Mouse (Mus musculus): ENCODE measurements at regions not wholly inside any gene's neighbourhood (a gene's known extent, or its start where the extent isn't known, plus 50 kb on each side); places are given as distances from the start of the nearest gene placed in this dataset.

DNA sequence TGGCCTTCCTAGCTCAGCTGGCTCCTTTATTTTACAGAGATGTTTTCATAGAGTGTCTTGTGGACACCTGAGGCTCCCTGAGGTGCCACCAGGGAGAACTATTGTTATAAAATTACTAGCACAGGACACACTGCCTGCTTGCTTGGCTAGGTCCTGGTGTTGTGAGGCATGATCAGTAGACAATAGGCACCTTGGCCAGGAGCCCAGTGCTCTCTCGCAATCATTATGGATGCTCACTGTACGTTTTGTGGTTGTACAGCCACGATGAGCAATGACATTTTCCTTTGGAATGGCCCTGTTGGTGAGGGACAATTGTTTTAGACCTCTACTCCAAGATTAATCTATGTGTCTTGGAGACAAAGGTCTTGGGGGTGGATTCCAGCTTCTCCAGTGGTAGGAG is 83.3 kb upstream of the Id2 start:
- 88% methylated on average over 3 of the region's 3 CpGs for WGBS
- no peak for DNase-seq (ENCODE audit: extremely low spot score, low spot score)
- no peaks in the 10 kb centered on the region for H3K27me3 ChIP-seq (ENCODE audit: poor library complexity, severe bottlenecking)

DNA sequence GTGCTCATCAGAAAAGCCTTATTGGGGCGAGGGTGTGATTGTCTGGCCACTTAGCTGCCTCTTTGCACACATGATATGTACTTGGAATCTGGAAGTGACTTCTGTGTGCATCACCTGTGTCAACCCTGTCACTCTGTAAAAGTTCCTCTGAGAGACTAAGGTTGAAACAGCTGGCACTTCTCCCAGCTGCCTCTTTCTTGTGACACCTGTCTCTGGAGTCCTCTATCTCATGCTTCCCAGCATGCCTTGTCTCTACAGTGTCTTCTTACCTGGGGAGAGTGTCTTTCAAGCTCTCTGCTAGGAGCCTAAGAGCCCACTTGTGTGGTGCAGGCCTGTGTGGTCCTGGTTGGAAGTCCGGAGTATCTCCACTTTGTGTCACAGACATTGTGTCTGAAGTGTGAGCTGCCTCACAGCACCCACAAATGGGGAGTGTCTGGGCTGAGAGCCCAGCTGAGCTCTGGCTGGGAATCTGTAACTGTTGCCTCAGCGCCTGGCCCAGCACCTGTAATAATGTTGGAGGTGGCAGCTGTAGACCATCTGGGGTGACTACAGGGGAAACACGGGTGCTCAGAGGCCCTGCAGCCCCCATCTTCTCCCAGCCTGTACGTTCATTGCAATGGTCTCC is 81.7 kb upstream of the Id2 start:
- H3K36me3 ChIP-seq (replicated peaks), result no peaks in the 10 kb centered on the region
- no peak overlapping the region for H3K4me3 ChIP-seq
- no peak overlapping the region for H3K27ac ChIP-seq
- no peaks in the 10 kb centered on the region for H3K27me3 ChIP-seq (ENCODE audit: poor library complexity, severe bottlenecking)
- no peaks in the 10 kb centered on the region for H3K9me3 ChIP-seq
- no peak for DNase-seq (ENCODE audit: extremely low spot score, low spot score)
- H3K4me1 ChIP-seq, result 0 out of 2 replicates have a peak, but pooled peaks cover 5% of the 10 kb centered on the region
- WGBS, result 90% methylated on average over 5 of the region's 5 CpGs

More for the DNA sequence above, 83.3 kb upstream of the Id2 start:
- no peaks in the 10 kb centered on the region for H3K36me3 ChIP-seq (replicated peaks)
- 0 out of 2 replicates have a peak, but pooled peaks cover 5% of the 10 kb centered on the region for H3K4me1 ChIP-seq
- H3K4me3 ChIP-seq, result no peak overlapping the region
- H3K27ac ChIP-seq, result no peak overlapping the region
- no peaks in the 10 kb centered on the region for H3K9me3 ChIP-seq

DNA sequence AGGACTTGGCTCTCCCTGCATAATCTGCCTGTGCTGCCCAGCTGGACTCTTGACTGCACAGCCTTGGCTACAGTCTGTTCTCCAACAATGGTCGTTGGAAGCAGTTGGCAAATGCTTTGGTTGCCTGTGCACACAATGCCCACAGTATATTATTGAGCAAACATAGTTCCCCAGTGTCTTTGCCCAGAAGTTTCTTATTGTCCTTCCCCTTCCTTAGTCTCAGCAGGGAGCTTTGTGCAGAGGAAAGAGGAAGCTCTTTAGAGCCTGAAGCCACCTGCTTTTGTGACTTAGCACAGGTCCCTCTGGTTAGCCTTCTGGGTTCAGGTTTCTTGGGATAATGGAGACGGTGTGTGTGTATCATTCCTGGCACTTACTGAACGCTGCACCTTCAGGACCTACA is 80.9 kb upstream of the Id2 start:
- H3K9me3 ChIP-seq, result no peaks in the 10 kb centered on the region
- no peak overlapping the region for H3K27ac ChIP-seq
- no peak for DNase-seq (ENCODE audit: extremely low spot score, low spot score)
- H3K36me3 ChIP-seq (replicated peaks), result no peaks in the 10 kb centered on the region
- peaks cover 9% of the 10 kb centered on the region; the same call in 1 of the 2 replicates for H3K4me1 ChIP-seq
- H3K4me3 ChIP-seq, result no peak overlapping the region
- WGBS, result 76% methylated on average over 3 of the region's 3 CpGs
- H3K27me3 ChIP-seq (ENCODE audit: poor library complexity, severe bottlenecking), result no peaks in the 10 kb centered on the region

DNA sequence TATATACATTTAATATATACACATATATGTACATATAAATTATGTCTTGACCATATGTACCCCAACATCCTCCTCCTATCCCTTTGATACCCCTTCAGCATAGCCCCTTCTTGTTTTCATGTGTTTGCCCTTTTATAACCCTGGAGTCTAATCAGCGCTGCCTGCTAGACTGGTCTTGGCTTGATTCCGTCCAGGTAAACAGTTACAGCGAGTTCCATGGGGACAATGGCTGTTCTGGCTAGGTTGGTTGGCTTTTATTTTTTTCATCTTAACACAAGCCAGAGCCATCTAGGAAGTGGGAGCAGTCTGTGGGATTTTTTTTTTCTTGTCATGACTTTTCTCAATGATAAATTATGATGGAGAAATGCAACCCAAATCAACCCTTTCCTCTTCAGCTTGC is 79.6 kb upstream of the Id2 start:
- Histone ChIP-seq H3K27me3 (ENCODE audit: poor library complexity, severe bottlenecking) (no peaks in the 10 kb centered on the region), H3K4me1 (peaks cover 11% of the 10 kb centered on the region; the same call in 1 of the 2 replicates), H3K27ac (no peak overlapping the region), H3K36me3 (replicated peaks) (no peaks in the 10 kb centered on the region), H3K4me3 (no peak overlapping the region), H3K9me3 (no peaks in the 10 kb centered on the region)
- DNase-seq (ENCODE audit: extremely low spot score, low spot score), result no peak
- WGBS, result 92% methylated on average over 3 of the region's 3 CpGs

DNA sequence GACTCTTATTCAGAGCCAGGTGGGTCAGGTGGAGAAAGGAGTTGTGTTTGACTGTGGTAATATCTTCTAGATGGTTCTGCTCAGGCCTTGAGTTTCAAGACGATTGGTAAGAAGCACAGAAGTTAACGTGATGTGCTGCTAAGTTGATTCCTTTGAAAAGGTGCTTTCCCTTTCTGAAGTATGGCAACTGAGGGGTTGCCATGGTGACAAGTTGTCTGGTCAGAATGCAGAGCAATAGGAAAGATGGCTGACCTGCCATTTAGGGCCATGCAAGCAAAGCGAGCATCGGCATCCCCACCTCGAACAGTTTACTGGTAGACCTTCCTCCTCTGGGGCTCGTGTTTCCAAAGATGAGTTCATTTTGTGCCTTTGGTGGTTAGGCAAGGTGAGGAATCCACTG is 76.1 kb upstream of the Id2 start:
- Histone ChIP-seq H3K4me1 (peaks cover 11% of the 10 kb centered on the region; the same call in 1 of the 2 replicates), H3K27me3 (ENCODE audit: poor library complexity, severe bottlenecking) (no peaks in the 10 kb centered on the region), H3K36me3 (replicated peaks) (no peaks in the 10 kb centered on the region), H3K27ac (no peak overlapping the region), H3K9me3 (no peaks in the 10 kb centered on the region), H3K4me3 (no peak overlapping the region)
- no peak for DNase-seq (ENCODE audit: extremely low spot score, low spot score)
- 88% methylated on average over 6 of the region's 6 CpGs for WGBS

DNA sequence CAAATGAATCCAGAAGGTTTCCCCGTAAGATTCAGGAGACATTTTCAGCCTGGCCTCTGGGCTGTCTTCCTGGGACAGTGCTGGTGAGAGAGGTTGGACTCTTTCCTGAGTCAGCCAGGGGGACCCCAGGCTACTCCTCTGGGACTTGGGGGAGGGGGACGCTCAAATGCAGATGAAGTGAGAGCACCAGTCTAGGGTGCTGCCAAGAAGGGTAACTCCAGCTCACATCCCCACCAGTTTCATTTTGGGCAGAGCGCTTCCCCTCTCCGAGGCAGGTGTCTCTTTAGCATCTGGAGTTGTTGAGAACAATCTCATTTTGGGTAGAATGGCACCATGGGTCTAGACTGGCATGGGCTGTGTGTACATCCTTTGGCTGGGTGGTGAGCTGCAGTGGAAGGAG is 75.5 kb upstream of the Id2 start:
- Histone ChIP-seq H3K4me3 (no peak overlapping the region), H3K4me1 (peaks cover 11% of the 10 kb centered on the region), H3K9me3 (no peaks in the 10 kb centered on the region), H3K27ac (no peak overlapping the region), H3K27me3 (ENCODE audit: poor library complexity, severe bottlenecking) (no peaks in the 10 kb centered on the region), H3K36me3 (replicated peaks) (no peaks in the 10 kb centered on the region)
- WGBS, result 88% methylated on average over 4 of the region's 4 CpGs
- DNase-seq (ENCODE audit: extremely low spot score, low spot score), result no peak

DNA sequence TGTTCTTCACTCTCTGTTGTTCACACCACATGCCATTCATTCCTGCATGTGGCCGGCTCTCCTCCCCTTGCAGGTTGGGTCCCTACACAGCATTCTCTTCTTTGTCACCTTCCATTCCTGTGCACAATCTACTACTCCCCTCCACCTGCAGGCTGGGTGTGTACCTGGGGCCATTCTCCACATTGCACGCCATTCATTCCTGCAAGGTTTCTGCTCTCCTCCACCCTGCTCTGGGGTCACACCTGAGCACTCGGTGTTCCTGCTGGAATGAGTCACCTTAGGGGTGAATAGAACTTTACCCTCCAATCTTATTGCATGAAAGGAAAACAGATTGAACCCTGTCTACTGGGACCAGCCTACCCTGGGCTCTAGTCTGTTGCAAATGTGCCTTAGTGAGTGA is 72.7 kb upstream of the Id2 start:
- no peaks in the 10 kb centered on the region for H3K9me3 ChIP-seq
- H3K4me3 ChIP-seq, result no peak overlapping the region
- no peaks in the 10 kb centered on the region for H3K36me3 ChIP-seq (replicated peaks)
- H3K27ac ChIP-seq, result no peak overlapping the region
- no peaks in the 10 kb centered on the region; the same call in 1 of the 2 replicates for H3K27me3 ChIP-seq (ENCODE audit: poor library complexity, severe bottlenecking)
- WGBS, result 87% methylated on average over 3 of the region's 3 CpGs
- DNase-seq (ENCODE audit: extremely low spot score, low spot score), result no peak
- H3K4me1 ChIP-seq, result peaks cover 35% of the 10 kb centered on the region

DNA sequence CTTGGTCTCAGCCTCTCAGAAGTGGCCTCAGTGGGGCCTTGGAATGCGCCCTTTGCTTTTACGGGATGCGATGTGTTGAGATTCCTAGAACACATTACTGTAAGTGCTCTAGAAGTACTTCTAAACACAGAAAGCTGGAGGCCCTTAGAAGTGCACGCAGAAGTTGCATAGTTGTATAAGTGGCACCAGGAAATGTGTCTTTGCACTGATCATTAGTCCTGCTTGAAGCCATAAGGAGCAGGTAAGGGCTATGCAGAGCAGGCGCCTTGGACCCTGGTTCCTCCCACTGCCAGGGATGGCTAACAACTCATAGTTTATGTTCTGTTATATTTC is 71.2 kb upstream of the Id2 start:
- Histone ChIP-seq H3K9me3 (no peaks in the 10 kb centered on the region), H3K4me1 (peaks cover 48% of the 10 kb centered on the region), H3K27me3 (ENCODE audit: poor library complexity, severe bottlenecking) (no peaks in the 10 kb centered on the region; the same call in 1 of the 2 replicates), H3K4me3 (no peak overlapping the region), H3K36me3 (replicated peaks) (no peaks in the 10 kb centered on the region), H3K27ac (no peak overlapping the region)
- no peak for DNase-seq (ENCODE audit: extremely low spot score, low spot score)
- WGBS, result 94% methylated on average over 5 of the region's 5 CpGs

DNA sequence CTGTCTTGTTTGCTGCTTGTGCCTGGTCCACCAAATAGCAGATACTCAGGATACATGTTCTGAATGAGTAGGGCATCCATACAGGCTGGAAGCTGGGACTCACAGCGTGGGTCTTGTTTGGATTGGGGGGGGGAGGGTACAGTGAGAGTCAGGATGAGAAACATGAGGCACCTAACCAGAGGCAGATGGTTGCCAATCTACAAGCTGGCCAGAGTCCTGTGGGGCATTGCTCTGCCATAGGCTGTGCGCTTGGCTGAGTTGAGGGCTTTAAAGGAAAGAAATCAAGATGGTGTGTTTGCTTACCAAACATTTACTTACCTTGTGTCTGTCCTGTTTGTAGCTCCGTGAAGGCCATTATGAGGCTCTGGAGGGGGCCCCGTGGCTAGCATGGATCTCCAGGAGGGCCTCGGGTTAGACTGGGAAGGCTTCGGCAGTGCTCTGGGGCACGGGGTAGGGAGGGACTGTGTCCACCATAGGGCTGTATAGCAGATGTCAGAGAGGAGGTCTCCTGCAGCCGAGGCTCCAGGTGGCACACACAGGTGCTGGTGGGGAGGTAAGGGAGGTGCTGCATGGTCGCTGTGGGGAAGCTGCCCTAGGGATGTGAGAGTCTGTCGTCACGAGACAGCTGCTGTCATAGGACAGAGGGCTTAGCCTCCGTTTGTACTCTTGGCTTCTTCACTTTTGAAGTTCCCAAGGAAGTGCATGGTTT is 70.7 kb upstream of the Id2 start:
- H3K4me1 ChIP-seq, result peaks cover 48% of the 10 kb centered on the region
- no peaks in the 10 kb centered on the region for H3K36me3 ChIP-seq (replicated peaks)
- 74% methylated on average over 12 of the region's 12 CpGs for WGBS
- H3K27me3 ChIP-seq (ENCODE audit: poor library complexity, severe bottlenecking), result no peaks in the 10 kb centered on the region; the same call in 1 of the 2 replicates
- H3K9me3 ChIP-seq, result no peaks in the 10 kb centered on the region
- H3K4me3 ChIP-seq, result no peak overlapping the region
- no peak overlapping the region for H3K27ac ChIP-seq
- no peak for DNase-seq (ENCODE audit: extremely low spot score, low spot score)

DNA sequence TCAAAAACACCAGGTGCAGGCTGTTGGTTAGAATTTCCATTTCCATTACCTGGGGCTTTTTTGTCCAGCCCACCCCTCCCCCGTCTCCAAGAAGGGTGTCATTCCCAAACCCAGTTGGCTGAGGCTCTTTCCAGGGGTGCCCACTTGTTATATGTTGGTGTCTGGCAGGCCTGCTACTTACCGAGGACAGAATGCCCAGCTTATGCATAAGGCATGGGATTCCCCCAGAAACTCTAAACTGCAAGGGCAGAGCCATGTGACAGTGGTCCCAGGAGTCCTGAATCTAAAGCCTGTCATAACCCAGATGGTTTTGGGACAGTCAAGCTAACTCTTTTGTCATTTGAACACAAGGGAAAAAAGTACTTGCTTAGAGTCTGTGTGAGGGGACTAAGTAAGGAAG is 69.6 kb upstream of the Id2 start:
- H3K27me3 ChIP-seq (ENCODE audit: poor library complexity, severe bottlenecking), result no peaks in the 10 kb centered on the region; the same call in 1 of the 2 replicates
- no peak overlapping the region for H3K4me3 ChIP-seq
- 72% methylated on average over 2 of the region's 2 CpGs for WGBS
- H3K27ac ChIP-seq, result no peak overlapping the region
- DNase-seq (ENCODE audit: extremely low spot score, low spot score), result no peak
- H3K9me3 ChIP-seq, result no peaks in the 10 kb centered on the region
- H3K36me3 ChIP-seq (replicated peaks), result no peaks in the 10 kb centered on the region
- H3K4me1 ChIP-seq, result peaks cover 59% of the 10 kb centered on the region

DNA sequence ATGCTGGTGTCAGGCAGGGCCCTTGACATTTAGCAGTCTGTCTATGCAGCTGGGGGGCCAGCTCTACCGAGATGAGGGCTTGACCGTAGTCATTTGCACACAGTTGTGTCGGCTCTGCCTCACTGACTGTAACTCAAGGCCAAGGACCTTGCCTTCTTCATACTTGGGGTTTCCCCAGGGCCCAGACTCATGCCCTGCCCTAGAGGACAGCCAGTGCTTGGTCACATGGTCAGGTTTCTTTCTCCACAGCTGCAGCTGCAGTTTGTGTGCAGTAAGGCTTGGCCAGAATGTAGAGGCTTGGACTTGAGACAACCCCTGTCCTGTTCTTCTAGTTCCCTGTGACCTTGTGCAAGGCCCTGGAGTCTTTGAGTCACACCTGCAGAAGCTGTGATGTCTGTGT is 68.7 kb upstream of the Id2 start:
- Histone ChIP-seq H3K9me3 (no peaks in the 10 kb centered on the region), H3K27me3 (ENCODE audit: poor library complexity, severe bottlenecking) (no peaks in the 10 kb centered on the region; the same call in 1 of the 2 replicates), H3K4me3 (no peak overlapping the region), H3K4me1 (peaks cover 68% of the 10 kb centered on the region), H3K36me3 (replicated peaks) (no peaks in the 10 kb centered on the region), H3K27ac (peak overlapping the region; percentile 15)
- no peak for DNase-seq (ENCODE audit: extremely low spot score, low spot score)
- WGBS, result 96% methylated on average over 3 of the region's 3 CpGs

DNA sequence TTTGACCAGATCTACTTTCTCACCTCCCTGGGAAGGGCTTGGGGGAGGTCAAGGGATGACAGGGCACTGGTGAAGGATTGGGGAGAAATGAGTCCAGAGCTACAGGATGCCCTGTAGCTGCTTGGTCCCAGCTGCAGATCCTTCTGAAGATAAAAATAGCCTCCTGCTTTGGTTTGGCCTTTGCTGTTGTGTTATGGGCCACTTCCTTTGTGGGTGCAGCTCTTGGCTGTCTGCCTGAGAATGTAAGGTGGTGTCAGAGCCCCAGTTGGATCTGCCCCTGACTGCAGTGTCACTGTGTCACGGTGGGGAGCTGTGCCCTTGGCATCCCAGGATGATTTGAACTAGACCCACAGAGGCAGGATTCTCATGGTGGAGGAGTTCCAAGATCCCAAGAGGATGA is 67.8 kb upstream of the Id2 start:
- H3K9me3 ChIP-seq, result no peaks in the 10 kb centered on the region
- no peaks in the 10 kb centered on the region; the same call in 1 of the 2 replicates for H3K27me3 ChIP-seq (ENCODE audit: poor library complexity, severe bottlenecking)
- H3K36me3 ChIP-seq (replicated peaks), result no peaks in the 10 kb centered on the region
- peak overlapping the region; percentile 54 for H3K27ac ChIP-seq
- 83% methylated on average over 1 of the region's 1 CpGs for WGBS
- H3K4me1 ChIP-seq, result peaks cover 73% of the 10 kb centered on the region
- no peak overlapping the region for H3K4me3 ChIP-seq
- DNase-seq (ENCODE audit: extremely low spot score, low spot score), result no peak

DNA sequence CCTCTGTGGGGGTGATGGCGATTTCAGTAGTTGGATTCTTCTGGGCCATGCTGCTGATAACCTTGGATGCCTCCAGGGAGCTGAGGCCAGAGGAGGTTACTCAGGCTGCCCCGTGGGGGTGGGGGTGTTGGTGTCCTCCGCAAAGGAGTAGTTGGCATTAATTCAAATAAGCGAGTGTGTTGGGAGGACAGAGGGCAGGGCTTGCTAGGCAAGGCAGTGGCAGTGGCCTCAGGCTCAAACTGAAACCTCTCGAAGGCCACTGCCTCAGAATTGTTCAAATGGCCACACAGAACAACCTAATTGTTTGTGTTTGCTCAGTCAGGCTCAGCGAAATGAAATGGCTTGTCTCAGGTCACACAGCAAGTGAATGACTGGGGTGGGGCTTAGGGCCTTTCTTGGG is 66.6 kb upstream of the Id2 start:
- 11% methylated on average over 6 of the region's 6 CpGs for WGBS
- Histone ChIP-seq H3K9me3 (no peaks in the 10 kb centered on the region), H3K27me3 (ENCODE audit: poor library complexity, severe bottlenecking) (peaks cover under 1% of the 10 kb centered on the region; the same call in 1 of the 2 replicates), H3K27ac (peak overlapping the region; percentile 82), H3K36me3 (replicated peaks) (no peaks in the 10 kb centered on the region), H3K4me3 (peak overlapping the region; percentile 12; the same call in 1 of the 2 replicates), H3K4me1 (peaks cover 75% of the 10 kb centered on the region)
- DNase-seq (ENCODE audit: extremely low spot score, low spot score), result peak; percentile 64

Data from forebrain, embryonic 10.5 days (tissue).